Mouse (Mus musculus): ENCODE results near the gene Prx. TPM values are rescaled to one million over a fixed set of nuclear protein-coding genes. Genes with fewer than 3 reads are reported as not detected.

Prx gene
- polyA plus RNA-seq, 1 experiment: 0.33 TPM

- Histone ChIP-seq H3K4me1 (ENCODE audit: control insufficient read depth, insufficient read depth, low read length) (peaks cover 19% of the 10 kb centered on the region), H3K27me3 (ENCODE audit: control insufficient read depth, insufficient read depth, low read length) (no peaks in the 10 kb centered on the region), H3K4me3 (ENCODE audit: control insufficient read depth, low read depth, low read length) (peak overlapping the region; percentile 30), H3K27ac (ENCODE audit: control insufficient read depth, insufficient read depth, low read depth, low read length) (no peak overlapping the region), H3K36me3 (ENCODE audit: control insufficient read depth, insufficient read depth, low read length) (no peaks in the 10 kb centered on the region)
- TF ChIP-seq POLR2A (IDR thresholded peaks at IDR 0.05; ENCODE audit: control insufficient read depth, low read depth, low read length) (no peak), CTCF (IDR thresholded peaks at IDR 0.05; ENCODE audit: control insufficient read depth, insufficient read depth, insufficient replicate concordance, low read depth, low read length) (no peak)
These were observed 21.5 kb downstream of the Prx start for GRCm38 (mm10) chr7:27520599-27520998.

DNA sequence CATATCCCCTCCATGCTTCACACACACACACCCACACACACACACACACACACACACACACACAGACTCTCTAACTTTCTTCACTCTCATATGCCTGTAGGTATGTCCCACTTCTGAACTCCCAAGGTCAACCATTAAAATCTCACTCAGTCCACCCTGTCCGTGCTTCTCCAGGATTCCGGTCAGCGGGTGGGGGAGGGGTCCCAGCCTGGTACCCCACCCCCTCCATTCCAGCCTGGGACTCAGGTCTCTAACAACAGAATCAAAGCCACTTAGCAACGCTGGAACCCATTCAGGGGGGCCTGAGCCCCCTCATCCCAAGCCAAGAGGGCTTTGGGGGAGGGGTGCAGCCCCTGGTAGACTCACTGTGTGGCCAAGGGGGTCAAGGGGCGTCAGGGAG lies 23.8 kb downstream of the Prx start, which contains the start of gene Hipk4:
TSS of gene Hipk4 (plus strand) at position 301 of the 400 bp plus-strand sequence.
- Histone ChIP-seq H3K27me3 (ENCODE audit: control insufficient read depth, insufficient read depth, low read length) (no peaks in the 10 kb centered on the region), H3K4me1 (ENCODE audit: control insufficient read depth, insufficient read depth, low read length) (peaks cover 12% of the 10 kb centered on the region), H3K27ac (ENCODE audit: control insufficient read depth, insufficient read depth, low read depth, low read length) (no peak within 1 kb of the TSS; the same call in 1 of the 2 replicates), H3K4me3 (ENCODE audit: control insufficient read depth, low read depth, low read length) (peak within 1 kb of the TSS; percentile 80), H3K36me3 (ENCODE audit: control insufficient read depth, insufficient read depth, low read length) (no peaks in the 10 kb centered on the region)
- no peak for TF ChIP-seq CTCF (IDR thresholded peaks at IDR 0.05; ENCODE audit: control insufficient read depth, insufficient read depth, insufficient replicate concordance, low read depth, low read length)
- no peak for TF ChIP-seq POLR2A (IDR thresholded peaks at IDR 0.05; ENCODE audit: control insufficient read depth, low read depth, low read length)

GRCm38 (mm10) chr7:27523805-27524204 lies 24.7 kb downstream of the Prx start:
- no peaks in the 10 kb centered on the region for H3K36me3 ChIP-seq (ENCODE audit: control insufficient read depth, insufficient read depth, low read length)
- TF ChIP-seq CTCF (IDR thresholded peaks at IDR 0.05; ENCODE audit: control insufficient read depth, insufficient read depth, insufficient replicate concordance, low read depth, low read length) (no peak), POLR2A (IDR thresholded peaks at IDR 0.05; ENCODE audit: control insufficient read depth, low read depth, low read length) (no peak)
- H3K4me3 ChIP-seq (ENCODE audit: control insufficient read depth, low read depth, low read length): peak overlapping the region; percentile 80

DNA sequence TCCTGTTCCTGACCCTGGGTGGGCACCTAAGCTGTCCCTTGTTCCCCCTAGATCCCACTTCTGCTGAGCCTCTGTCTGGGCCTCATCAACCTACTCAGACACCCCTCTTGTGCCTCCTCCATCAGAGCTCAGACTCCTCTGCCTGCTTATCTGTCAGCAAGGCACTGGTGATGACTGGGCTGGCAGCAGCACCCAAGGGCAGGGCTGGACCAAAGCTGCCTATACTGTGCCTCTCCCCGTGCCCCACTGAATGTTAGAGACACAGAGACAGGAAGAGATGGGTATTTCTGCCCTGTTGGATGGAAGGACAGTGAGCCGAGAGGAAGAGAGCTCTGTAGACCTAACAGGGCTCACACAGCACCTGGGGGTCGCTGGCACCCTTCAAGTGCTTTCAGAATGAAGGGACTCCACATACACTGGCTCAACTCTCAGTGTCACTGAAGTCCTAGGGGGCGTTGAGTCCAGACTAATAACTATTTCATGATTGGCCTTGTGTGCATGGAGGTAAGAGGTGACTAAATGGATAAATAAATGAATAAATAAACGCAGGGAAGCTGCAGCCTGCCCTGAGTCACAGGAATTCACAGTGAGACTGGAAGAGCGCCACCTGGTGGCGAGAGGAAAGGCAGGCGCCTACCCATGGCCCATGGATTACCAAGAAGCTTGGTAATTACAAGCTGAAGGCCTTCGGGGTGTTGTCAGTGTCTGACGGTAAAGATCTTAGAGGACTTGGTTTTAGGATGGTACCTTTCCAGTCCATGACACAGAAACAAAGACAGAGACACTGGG lies 27.1 kb downstream of the Prx start:
- H3K36me3 ChIP-seq (ENCODE audit: control insufficient read depth, insufficient read depth, low read length): no peaks in the 10 kb centered on the region
- H3K4me1 ChIP-seq (ENCODE audit: control insufficient read depth, insufficient read depth, low read length): peaks cover 15% of the 10 kb centered on the region
- no peak overlapping the region for H3K27ac ChIP-seq (ENCODE audit: control insufficient read depth, insufficient read depth, low read depth, low read length)
- peak overlapping the region; percentile 80 for H3K4me3 ChIP-seq (ENCODE audit: control insufficient read depth, low read depth, low read length)
- H3K27me3 ChIP-seq (ENCODE audit: control insufficient read depth, insufficient read depth, low read length): no peaks in the 10 kb centered on the region
- no peak for TF ChIP-seq POLR2A (IDR thresholded peaks at IDR 0.05; ENCODE audit: control insufficient read depth, low read depth, low read length)
- TF ChIP-seq CTCF (IDR thresholded peaks at IDR 0.05; ENCODE audit: control insufficient read depth, insufficient read depth, insufficient replicate concordance, low read depth, low read length): peak; percentile 95

More at GRCm38 (mm10) chr7:27523805-27524204, 24.7 kb downstream of the Prx start:
- H3K4me1 ChIP-seq (ENCODE audit: control insufficient read depth, insufficient read depth, low read length): peaks cover 12% of the 10 kb centered on the region
- no peak overlapping the region for H3K27ac ChIP-seq (ENCODE audit: control insufficient read depth, insufficient read depth, low read depth, low read length)
- no peaks in the 10 kb centered on the region for H3K27me3 ChIP-seq (ENCODE audit: control insufficient read depth, insufficient read depth, low read length)

DNA sequence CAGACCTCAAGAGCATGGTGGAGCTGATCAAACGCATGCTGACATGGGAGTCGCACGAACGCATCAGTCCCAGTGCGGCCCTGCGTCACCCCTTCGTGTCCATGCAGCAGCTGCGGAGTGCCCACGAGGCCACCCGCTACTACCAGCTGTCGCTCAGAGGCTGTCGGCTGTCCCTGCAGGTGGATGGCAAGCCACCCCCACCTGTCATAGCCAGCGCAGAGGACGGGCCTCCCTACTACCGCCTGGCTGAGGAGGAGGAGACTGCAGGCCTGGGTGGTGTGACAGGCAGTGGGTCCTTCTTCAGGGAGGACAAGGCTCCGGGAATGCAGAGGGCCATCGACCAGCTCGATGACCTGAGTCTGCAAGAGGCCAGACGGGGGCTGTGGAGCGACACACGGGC lies 29.9 kb downstream of the Prx start:
- Histone ChIP-seq H3K4me3 (ENCODE audit: control insufficient read depth, low read depth, low read length) (no peak overlapping the region), H3K36me3 (ENCODE audit: control insufficient read depth, insufficient read depth, low read length) (no peaks in the 10 kb centered on the region), H3K27me3 (ENCODE audit: control insufficient read depth, insufficient read depth, low read length) (no peaks in the 10 kb centered on the region), H3K4me1 (ENCODE audit: control insufficient read depth, insufficient read depth, low read length) (peaks cover 4% of the 10 kb centered on the region), H3K27ac (ENCODE audit: control insufficient read depth, insufficient read depth, low read depth, low read length) (no peak overlapping the region)
- no peak for TF ChIP-seq POLR2A (IDR thresholded peaks at IDR 0.05; ENCODE audit: control insufficient read depth, low read depth, low read length)
- no peak for TF ChIP-seq CTCF (IDR thresholded peaks at IDR 0.05; ENCODE audit: control insufficient read depth, insufficient read depth, insufficient replicate concordance, low read depth, low read length)

- TF ChIP-seq POLR2A (IDR thresholded peaks at IDR 0.05; ENCODE audit: control insufficient read depth, low read depth, low read length) (no peak), CTCF (IDR thresholded peaks at IDR 0.05; ENCODE audit: control insufficient read depth, insufficient read depth, insufficient replicate concordance, low read depth, low read length) (0 out of 2 replicates have a peak, but pooled peaks have one; percentile 20)
- no peak overlapping the region for H3K4me3 ChIP-seq (ENCODE audit: control insufficient read depth, low read depth, low read length)
- no peaks in the 10 kb centered on the region for H3K27me3 ChIP-seq (ENCODE audit: control insufficient read depth, insufficient read depth, low read length)
- H3K27ac ChIP-seq (ENCODE audit: control insufficient read depth, insufficient read depth, low read depth, low read length): no peak overlapping the region
- H3K4me1 ChIP-seq (ENCODE audit: control insufficient read depth, insufficient read depth, low read length): peaks cover 4% of the 10 kb centered on the region
- no peaks in the 10 kb centered on the region for H3K36me3 ChIP-seq (ENCODE audit: control insufficient read depth, insufficient read depth, low read length)
These were observed 31.8 kb downstream of the Prx start for GRCm38 (mm10) chr7:27530937-27531336.

- Histone ChIP-seq H3K36me3 (ENCODE audit: control insufficient read depth, insufficient read depth, low read length) (no peaks in the 10 kb centered on the region), H3K27me3 (ENCODE audit: control insufficient read depth, insufficient read depth, low read length) (no peaks in the 10 kb centered on the region), H3K27ac (ENCODE audit: control insufficient read depth, insufficient read depth, low read depth, low read length) (no peak overlapping the region), H3K4me3 (ENCODE audit: control insufficient read depth, low read depth, low read length) (no peak overlapping the region), H3K4me1 (ENCODE audit: control insufficient read depth, insufficient read depth, low read length) (peaks cover 4% of the 10 kb centered on the region)
- TF ChIP-seq POLR2A (IDR thresholded peaks at IDR 0.05; ENCODE audit: control insufficient read depth, low read depth, low read length): no peak
- TF ChIP-seq CTCF (IDR thresholded peaks at IDR 0.05; ENCODE audit: control insufficient read depth, insufficient read depth, insufficient replicate concordance, low read depth, low read length): no peak
These were observed 32.6 kb downstream of the Prx start for GRCm38 (mm10) chr7:27531707-27532106.

Measured in testis, adult 2 months (tissue).